Mouse (Mus musculus) adrenal gland, postnatal 4 days (tissue): Measurements from ENCODE around the gene Apobec4. TPM values are rescaled to one million over a fixed set of nuclear protein-coding genes. Genes with fewer than 3 reads are reported as not detected.
"Not testable (repeated sequence)": the region's sequence is repeated elsewhere in the genome, so short reads cannot be mapped to it uniquely, and the experiment has no call there.

Source experiments
- DNase-seq, 2 experiments: peaks; one replicate each; pipeline ENCODE4 v3.0.0; 2021 to 2022; ENCODE audit warnings: low spot score in 2 of 2, mixed read lengths in 2 of 2
- total RNA-seq, 2 experiments: library from RNA; stranded (reverse); gene quantifications; 2 replicates each; pipeline ENCODE4 v1.2.3; 2021

Apobec4 gene
- total RNA-seq, 2 experiments from 2014 or later: not detected

DNA sequence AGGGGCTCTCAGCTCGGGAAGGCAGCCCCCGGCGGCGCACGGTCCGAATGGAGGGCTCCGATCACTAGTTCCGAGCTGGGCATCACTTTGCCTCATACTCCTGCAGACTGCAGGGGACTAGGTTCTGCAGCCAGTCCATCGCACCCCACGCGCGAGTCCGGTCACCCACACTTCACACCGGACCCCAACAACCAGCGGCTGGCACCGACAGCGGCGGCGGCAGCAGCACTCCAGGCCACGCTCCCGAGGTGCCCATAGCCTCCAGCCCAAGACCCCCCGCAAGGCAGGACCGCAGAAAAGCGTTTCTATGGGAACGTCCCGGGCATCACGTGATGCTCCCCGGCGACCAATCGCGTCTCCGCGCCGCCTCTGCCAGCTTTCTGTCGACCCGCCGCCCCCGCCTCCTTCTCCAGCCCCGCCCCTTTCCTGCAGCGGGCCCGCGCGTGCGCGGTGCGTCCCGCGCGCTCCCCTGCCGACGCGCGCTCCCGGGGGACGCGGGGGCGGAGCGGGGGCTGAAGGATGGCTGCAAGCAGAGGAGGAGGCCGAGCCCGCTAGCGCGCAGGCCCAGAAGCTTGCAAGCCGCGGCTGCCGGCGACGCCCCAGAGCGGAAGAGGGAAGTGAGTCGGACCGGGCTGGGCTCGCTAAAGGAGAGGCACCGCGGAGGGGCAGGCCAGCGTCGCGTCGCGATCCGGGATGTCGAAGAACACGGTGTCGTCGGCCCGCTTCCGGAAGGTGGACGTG lies 15.9 kb downstream of the Apobec4 start, which contains the start of the genes Rgl1 and Arpc5:
Gene Rgl1, minus strand, starts transcription at position 320 of the 741 bp plus-strand sequence.
Gene Arpc5, plus strand, starts transcription at position 511 of the 741 bp plus-strand sequence.
- DNase-seq: peak; percentile 95

DNA sequence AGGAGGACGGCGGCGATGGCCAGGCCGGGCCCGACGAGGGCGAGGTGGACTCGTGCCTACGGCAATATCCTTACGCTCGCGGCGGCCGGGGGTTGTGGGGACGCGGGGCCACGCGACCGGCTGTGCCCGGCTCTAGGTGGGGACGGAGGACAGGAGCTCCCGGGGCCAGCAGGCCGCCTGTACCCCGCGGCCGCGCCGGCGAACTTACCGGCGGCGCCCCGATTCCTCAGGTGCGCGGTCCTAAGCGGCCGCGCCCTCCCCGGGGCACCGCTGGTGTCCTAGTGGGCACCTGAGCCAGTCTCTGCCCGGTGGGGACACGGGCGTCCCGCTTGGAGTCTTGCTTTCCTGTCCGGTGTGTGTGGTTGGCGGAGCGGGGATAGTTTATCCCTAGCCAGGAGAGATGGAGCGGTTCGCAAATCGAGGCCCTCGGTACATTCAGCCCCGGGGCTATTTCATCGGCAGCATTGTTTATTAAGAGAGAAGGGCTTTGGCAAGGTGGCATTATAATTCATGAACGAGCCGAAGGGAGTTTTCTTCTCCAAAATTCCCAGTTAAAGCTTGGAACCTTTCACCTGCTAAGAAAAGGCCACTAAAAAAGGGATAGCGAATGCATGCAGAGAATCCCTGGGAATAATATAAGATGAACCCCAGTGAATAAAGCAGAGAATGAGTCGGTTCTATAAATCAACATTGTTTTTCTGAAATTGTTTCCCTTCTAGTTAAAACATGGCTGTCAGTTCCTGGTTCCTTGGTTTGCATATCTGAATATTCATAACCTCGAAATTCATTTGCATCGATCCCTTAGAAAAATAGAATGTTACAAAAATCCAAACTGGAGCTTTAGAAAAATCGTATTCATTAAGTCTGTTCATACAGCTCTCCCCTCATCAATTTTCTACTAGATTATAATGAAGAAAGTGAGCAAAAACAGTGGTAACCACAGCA lies 16.7 kb downstream of the Apobec4 start:
- no peak for DNase-seq

DNA sequence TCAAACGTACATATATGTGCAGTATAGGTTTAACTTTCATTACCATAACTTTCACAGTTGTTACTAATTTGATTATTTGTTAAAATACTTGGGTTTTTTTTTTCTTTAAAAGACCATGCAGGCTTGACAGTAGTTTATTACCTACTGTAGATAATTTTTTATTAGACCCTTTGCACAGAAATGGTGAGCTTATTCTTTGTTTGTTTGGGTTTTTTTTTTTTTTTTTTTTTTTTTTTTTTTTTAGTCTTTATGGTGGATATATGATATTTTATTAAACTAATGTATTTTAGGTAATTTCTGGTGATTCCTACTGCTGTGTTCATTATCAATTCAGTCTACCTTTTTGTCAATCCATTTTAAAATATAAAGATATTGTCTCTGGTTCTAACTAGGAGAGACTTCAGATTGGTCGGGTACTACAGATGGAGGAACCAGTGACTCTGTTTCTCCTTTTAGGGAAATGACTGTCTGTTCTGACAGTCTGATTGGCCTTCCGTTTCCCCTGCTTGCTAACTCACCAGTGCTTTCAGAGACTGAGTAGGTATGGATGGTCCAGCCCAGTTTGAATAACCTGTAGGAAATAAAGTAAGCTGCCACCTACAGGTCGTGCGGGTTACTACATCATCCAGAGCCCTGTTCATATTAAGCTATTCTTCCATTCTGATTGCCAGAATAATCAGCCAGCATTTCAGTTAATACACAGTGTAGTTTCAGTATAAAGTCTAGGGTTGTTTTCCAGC lies 17.6 kb downstream of the Apobec4 start:
- DNase-seq: peak; percentile 47 to 59

DNA sequence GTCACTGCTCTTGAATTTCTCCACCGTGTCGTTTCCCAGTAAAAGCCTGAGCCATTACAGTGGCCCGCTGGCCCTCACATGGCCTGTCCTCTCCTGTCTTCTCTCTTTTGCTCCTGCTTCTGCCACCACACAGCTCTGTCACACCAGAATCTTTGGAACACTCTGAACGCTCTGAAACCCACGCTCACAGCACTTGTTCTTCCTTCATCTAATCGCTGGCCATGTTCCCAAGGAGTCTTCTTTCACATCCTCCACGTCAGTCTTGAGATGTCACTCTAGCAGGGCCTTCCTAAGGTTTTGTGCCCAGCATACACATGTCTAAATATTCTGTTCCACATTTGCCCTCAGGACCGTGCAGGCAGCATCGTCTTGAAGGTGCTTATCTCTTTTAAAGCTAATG lies 20.7 kb downstream of the Apobec4 start:
- no peak for DNase-seq

DNA sequence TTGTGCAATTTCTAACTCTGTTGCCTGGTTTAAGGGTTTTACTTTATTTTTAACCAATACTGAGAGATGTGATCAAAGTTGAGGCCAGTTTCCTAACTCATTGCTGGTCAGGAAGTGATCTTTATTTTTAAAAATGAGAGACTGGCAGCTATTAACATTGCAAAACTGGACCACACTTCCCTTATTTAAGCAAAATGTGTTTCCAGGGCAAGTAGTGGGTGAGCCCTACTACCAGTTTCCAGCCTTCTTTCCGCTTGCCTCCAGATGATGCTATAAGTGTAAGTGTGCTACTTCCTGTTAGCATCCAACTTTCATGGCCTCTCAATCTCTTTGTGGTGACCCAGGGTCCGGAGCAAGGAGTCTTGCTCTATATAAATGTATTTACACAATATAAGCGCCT lies 24.2 kb downstream of the Apobec4 start:
- not testable (repeated sequence) for DNase-seq

DNA sequence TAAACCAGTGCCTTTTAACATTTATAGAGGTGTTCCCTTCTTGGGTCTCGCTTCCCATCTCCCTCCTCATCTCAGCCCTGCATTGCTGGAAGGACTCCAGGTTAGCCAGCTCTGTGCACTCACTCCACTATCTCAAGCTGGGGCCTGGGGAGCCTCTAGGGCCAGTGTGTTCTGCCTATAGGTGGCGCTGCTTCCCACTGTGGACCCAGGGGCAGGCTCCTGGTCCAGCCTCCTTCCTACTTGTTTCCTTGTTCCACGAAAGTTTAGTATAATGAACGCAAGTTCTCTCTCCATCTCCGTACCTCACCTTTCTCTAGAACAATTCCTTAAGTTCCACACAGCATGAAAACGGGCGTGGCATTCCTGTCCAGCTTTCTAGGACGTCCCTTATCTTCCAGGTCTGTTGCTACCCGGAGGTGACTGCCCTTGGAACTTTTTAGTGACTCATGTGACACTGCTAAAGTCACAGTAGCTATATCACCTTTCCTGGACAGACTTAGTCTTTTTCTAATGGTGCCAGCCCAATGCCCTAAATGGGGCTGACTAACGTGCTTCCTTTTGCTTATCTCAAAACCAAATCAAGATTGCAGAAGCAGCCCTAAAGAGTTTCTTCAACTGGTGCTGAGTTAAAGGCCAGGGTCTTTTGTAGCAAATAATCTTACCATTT lies 28.9 kb downstream of the Apobec4 start:
- peak; percentile 35 to 65 for DNase-seq

DNA sequence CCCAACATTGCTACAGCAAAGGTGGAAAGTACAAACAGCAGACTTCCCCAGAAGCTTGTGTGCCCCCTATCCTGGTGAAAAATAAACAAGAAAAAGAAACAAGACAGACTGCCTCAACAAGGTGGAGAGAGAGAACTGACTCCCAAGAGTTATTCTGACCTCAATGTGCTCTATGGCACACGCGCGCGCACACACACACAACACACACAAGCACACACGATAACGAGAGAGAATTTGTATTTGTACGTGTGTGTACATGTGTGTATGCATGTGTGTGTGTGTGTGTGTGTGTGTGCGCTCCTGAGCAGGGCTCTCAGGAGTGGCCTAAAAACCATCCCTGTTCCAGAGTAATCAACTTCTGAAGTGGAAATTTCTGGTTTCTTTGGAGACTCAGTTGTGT lies 34.3 kb downstream of the Apobec4 start:
- no peak for DNase-seq

DNA sequence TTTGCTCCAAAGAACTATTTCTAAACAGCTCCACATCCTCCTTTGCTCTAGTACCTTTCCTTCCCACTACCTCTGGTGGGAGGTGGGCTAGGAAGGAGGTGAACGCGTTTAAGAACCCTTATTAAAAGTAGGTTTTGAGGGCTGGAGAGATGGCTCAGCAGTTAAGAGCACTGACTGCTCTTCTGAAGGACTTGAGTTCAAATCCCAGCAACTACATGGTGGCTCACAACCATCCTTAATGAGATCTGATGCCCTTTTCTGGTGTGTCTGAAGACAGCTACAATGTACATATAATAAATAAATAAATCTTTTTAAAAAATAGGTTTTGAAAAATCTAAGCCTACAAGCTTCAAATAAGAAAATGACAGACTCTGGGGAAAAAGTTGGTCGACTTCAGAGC lies 35.1 kb downstream of the Apobec4 start:
- DNase-seq: not testable (repeated sequence)

DNA sequence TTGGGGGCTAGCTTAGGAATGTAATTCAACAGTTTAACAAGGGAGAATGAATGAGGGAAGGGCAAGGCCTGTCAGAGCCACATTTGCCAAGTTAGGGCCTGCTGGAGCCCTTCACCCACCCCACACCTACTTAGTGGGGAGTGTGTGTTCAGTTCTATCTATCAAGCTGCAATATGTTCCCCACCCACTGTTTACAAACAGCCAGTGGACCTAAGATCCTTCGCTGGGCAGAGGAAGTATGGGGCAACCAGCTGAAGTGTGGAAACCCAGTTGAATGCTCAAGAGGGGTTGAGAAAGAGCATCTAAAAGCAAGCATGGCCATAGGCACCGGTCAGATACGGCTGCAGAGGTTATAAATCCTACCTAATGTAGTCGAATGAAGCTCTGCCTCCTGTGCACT lies 36.6 kb downstream of the Apobec4 start:
- no peak for DNase-seq

DNA sequence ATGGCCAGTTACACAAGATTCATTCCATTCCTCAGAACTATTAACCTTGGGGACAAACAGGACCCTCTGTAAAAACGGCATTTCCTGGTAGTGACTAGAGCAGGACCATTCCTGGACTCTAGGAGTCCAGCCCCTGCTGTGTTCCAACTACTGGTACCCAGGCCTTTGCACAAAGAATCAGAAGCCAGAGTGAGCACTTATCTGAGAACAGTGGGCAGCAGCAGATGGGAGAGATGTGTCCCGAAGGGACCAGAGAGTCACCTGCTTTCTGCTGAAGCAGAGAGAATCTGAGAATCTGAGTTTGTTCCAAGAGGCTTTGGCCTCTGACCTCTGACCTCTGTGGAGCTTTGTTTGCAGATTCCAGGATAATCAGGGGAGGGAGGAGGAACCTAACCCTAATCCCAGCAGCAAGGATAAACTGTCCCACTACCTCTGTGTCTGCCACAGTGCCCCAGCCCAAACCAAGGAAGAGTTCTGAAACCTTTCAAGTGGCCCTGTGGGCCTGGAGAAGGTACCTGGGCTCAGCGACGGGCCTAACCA lies 37.8 kb downstream of the Apobec4 start:
- no peak for DNase-seq

DNA sequence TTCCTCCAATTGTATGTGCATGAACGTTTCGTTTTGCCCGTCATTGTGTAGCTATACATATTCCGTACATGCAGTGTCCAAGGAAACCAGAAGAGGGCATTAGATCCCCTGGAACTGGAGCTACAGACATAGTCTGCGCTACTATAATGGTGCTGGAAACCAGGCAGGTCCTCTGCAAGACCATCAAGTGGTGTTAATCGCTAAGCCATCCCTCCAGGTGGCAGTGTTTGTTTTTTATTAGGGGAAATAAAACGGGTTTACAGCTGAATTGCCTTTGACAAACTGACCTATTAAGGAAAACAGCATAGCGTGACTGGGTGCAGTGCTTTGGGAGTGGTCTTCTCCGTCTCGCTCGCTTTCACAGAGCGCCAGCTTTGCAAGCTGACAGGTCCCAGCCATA lies 39.9 kb downstream of the Apobec4 start:
- DNase-seq: no peak

DNA sequence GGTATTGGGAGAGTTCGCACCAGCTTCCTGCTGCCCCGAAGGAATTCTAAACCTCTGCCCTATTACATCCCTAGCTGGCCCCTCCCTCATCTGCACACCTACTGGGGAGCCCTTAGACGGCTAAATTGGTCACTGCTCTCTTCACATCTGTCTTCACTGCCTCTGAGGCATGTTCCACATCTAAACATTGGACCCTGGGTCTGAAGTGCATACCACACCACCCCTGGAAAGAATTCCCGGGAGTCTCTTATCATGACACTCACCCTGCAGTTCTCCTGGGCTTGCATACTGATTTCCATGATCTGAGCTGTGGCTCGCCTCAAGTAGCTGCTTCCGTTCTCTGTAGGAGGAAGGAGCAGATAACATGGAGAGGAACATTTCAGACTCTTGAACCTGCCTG lies 40.5 kb downstream of the Apobec4 start:
- DNase-seq: no peak

DNA sequence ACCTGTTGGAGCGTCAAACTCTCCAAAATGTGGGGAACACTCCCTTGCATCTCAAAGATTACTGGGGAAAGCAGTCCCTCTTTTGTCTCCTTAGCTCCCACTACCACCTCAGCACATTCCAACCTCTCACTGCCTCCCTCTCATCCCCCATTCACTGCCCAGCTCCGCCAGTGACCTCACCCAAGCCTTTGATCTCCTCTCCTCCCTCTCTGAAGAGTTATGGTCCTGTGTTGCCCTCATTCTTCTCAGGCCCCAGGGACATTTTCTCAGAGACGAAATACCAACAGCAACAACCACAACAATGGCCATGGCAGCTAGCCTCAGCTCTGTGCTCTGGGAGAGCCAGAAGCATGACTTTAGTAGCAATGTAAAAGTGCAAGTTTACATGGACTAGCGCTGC lies 40.9 kb downstream of the Apobec4 start:
- no peak for DNase-seq

DNA sequence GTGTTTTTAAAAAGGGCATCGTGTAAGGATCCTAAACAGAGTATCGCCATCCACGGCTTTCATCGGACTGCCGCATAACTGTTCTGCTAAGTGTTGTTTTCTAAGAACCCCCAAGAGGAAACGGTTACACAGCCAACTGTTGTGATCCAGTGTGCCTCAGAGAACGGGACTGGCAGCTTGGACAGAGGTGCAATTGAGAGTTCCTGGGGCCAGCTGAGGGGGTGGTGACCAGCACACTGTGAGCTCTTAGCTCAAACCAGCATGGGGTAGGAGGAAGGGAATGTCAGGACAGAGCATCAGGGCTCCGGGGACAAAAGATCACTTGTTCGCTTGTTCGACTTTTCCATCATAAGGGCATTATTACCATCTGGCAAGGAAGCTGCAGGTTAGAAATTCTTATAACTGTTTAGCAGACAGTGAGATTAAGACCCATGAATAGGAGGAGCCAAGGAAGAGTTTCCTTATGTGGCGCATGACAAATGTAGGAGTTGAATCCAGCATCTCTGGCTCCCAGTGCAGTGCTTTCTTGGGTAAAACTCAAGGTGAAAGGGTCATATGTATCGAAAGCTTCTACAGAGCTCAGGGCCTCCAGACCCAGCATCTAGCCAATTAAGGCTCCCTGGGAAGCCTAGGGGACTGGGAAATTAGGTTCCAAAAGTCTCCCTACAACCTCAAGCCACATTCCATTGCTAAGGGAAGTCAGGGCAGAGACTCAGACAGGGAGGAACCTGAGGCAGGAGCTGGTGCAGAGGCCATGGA lies 42.6 kb downstream of the Apobec4 start:
- DNase-seq: no peak

DNA sequence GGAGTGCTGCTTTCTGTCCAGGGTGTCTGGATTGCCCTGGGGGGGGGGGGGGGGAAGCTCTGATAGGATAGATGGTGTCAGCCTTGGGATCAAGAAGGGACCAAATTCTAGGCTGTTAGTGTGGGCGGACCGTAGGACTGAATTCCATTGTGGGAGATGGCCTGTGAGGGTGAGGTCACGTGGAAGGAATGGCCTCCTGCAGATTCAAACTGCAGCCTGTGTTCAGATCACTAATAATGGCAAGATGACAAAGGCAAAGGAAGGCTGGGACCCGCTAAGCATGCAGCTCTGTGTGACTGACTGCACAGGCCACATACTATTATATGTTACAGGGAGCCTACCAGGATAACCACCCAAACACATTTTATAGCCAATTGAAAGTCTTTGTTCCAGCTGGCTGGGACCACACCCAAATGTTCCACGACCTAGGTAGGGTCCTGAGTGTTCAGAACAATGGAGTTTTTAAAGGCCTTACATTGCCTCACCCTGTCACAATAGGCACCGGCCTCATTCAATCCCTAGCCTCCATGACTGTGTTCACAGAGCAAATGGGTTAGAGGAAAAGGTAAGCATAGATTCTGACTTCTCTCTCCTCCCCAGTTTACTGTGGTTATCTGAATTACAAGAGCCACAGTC lies 43.3 kb downstream of the Apobec4 start:
- no peak for DNase-seq

DNA sequence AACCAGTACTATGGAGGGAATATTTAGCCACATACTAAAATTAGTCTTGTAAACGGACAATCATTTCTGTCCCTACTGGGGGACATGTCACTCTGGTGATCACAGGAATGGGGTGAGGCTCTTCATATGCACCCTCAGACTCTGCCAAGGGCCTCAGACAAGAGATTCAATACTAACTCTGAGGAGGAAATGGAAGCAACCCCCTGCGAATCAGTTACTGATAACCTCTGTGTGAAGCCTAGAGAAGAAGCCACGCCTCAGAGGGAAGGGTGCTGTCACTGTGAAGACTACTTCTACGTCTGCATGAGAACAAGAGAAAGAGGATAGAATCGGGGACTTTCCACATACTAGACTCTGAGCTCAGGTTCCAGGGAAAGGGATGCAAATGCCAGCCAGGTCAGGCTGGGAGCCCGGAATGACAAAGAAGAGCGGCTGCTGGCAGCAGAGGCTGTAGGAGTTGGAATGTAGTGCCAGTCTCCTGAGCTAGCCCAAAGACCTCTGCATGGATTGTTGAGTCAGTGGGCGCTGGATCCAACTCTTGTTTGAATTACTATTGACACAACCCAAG lies 45.4 kb downstream of the Apobec4 start:
- no peak for DNase-seq

DNA sequence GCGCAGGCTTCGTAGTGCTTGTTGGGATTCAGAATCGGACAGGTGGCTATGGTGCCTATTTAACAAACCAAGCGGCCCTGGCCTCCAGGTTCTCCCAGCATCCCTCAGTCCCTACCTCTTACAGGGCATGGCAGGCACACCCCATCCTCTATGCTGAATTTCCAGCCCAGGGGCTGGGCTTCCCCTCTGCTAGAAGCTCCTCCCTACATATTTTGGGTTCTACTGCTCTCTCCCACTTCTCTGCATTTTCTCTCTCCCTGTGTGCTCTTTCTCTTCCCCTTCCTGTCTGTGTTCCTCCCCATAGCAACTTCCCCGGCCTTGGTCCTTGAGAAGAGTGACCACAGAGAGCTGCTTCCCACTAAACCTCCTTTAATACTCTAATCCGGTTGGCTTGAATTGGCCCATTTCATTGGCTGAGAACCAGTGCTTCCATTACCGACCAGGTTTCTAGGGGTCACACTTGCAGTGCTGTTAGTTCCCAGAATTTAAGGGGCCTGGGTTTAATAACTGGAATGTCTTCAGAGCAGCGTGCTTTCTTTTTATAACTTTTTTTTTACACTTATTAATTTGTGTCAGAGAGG lies 46.4 kb downstream of the Apobec4 start:
- DNase-seq: no peak

DNA sequence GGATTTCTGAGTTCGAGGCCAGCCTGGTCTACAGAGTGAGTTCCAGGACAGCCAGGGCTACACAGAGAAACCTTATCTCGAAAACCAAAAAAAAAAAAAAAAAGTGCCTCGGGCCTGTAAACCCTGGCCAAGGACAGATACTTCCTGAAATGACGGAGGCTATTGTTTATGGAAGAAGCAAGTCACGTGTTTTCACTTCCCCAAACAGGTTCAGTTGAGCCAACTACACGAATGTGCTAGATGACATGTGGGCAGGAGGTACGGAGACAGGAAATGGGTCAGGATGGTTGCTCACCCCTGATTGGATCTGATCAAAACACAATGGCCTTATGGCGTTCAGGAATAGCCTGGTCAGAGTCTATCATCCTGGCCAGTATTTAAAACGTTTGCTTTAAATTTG lies 47.8 kb downstream of the Apobec4 start:
- DNase-seq: no peak

DNA sequence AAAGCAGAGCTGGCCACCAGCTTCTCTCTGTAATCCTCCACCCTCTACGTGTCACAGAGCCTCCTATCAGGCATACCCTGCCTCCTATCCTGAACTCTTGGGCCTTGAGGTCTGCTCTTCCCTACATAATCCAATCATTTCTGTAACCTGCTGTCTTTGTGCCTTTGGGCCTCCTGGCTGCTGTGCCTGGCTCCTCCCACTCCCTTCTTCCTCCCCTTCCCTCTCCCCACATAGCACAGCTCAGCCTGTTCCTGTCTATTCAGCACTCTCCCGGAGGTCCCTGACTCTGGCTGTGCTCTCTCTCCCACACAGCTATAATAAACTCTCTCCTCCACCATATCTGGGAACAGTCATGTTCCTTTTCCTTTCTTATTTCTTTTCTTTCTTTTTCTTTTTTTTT lies 49.5 kb downstream of the Apobec4 start, which contains the start of gene Ncf2:
Gene Ncf2, plus strand, starts transcription at position 298 of the 400 bp plus-strand sequence.
- DNase-seq: no peak
